Mouse (Mus musculus) G1E (cell line): Measurements from ENCODE around the gene Klhl36. TPM values are rescaled to one million over a fixed set of nuclear protein-coding genes. Genes with fewer than 3 reads are reported as not detected.
A peak's percentile ranks its signal among the peaks of the same experiment; 100 is the strongest.

Experiments
- ATAC-seq: 2 replicates; pipeline ENCODE4 v1.8.0; 2016; ENCODE audit warnings: mild to moderate bottlenecking; ENCODE audit not compliant: insufficient number of reproducible peaks, poor library complexity, low FRiP score, severe bottlenecking; ENCODE audit errors: extremely low read depth
- DNase-seq: peaks from one replicate; pipeline ENCODE4 v3.0.0; 2012; ENCODE audit warnings: low spot score
- H3K27me3 ChIP-seq: 2 replicates; pipeline ENCODE4 v1.6.1; 2012; ENCODE audit warnings: mild to moderate bottlenecking, low read length, inconsistent platforms; ENCODE audit not compliant: insufficient read depth
- H3K36me3 ChIP-seq: replicated peaks from 2 replicates; pipeline ENCODE3; 2012; ENCODE audit warnings: mild to moderate bottlenecking, inconsistent platforms
- H3K4me1 ChIP-seq: 2 replicates; pipeline ENCODE4 v1.6.1; 2012; ENCODE audit warnings: low read depth, low read length, inconsistent platforms, mixed read lengths; ENCODE audit not compliant: insufficient read depth
- H3K4me3 ChIP-seq: 2 replicates; pipeline ENCODE4 v1.5.1; 2012; ENCODE audit warnings: low read depth, mild to moderate bottlenecking, inconsistent platforms, low read length, moderate library complexity, mixed read lengths
- H3K9me3 ChIP-seq: replicated peaks from 2 replicates; pipeline ENCODE4 v1.6.1; 2012; ENCODE audit warnings: inconsistent platforms
- CTCF ChIP-seq: IDR thresholded peaks from 2 replicates; pipeline ENCODE4 v1.5.1; 2012; ENCODE audit warnings: low read depth, low read length, inconsistent platforms, mixed read lengths
- GATA1 ChIP-seq: IDR thresholded peaks from 2 replicates; pipeline ENCODE4 v1.6.1; 2012; ENCODE audit warnings: borderline replicate concordance, low read length, inconsistent platforms, mixed read lengths
- GATA2 ChIP-seq: IDR thresholded peaks from 2 replicates; pipeline ENCODE4 v1.6.1; 2012; ENCODE audit warnings: low read depth, low read length, inconsistent platforms, borderline replicate concordance
- POLR2AphosphoS5 ChIP-seq: IDR thresholded peaks from 2 replicates; pipeline ENCODE4 v1.6.1; 2012; ENCODE audit warnings: low read depth, low read length, inconsistent platforms; ENCODE audit not compliant: insufficient replicate concordance
- TAL1 ChIP-seq: conservative IDR thresholded peaks from 2 replicates; pipeline ENCODE4 v1.6.1; 2012; ENCODE audit warnings: low read depth, low read length, inconsistent platforms, mixed read lengths
- polyA plus RNA-seq: library from polyadenylated mRNA; stranded (reverse); fragments of >175 nt; gene quantifications from 2 replicates; pipeline ENCODE4 v1.2.3, GENCODE M21; 2012
- total RNA-seq, 2 experiments: library from RNA; stranded (forward) in 1 of 2; stranded (reverse) in 1 of 2; fragments of 200-1000 nt in 1 of 2; fragments of >200 nt in 1 of 2; fragmentation: Nextera tagmentation in 1 of 2; gene quantifications; 2 replicates each; pipeline ENCODE4 v1.2.3; 2014 to 2017

Klhl36 gene
- total RNA-seq (2014; fragmentation: Nextera tagmentation) (3.9 and 4.0 TPM in 2 replicates), total RNA-seq (2017) (8.7 and 9.6 TPM in 2 replicates), polyA plus RNA-seq (7.3 and 8.0 TPM in 2 replicates)

DNA sequence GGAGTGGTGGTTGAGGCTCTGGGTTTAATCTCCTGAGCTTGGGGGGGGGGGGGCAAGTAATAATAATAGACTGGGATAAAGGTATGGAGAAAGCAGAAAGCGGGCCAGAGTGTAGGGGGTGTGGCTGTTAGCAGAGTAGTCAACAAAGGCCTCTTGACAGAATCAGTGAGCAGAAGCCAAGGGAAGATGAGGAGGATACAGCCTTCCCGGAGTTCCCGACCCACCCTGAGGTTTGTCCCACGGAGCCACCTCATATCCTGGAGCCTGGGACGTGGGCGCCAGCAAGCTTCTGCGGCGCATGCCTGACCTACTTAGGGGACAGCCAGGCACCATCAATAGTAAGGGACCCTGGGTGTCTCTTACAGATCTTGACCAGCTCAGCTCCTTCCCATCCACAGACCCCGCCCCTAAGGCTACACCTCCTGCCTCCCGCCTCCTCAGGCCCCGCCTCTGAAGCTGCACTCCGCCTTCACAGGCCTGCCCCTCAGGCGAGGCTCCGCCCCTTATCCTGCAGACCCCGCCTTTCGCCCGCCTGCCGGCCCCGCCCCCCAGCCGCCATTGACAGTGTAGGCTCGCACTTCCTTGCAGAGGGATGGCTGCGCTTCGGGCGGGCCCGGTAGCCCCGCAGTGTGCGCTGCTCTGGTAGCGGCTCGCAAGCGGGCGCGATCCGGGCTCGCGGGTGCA is at the start of gene Klhl36:
Klhl36 (plus strand) TSS at position 561 of the 684 bp plus-strand sequence.
- DNase-seq (peak; percentile 93), ATAC-seq (peak; percentile 97)
- peaks cover 24% of the 10 kb centered on the region for H3K27me3 ChIP-seq
- peaks cover 14% of the 10 kb centered on the region for H3K36me3 ChIP-seq
- peaks cover 18% of the 10 kb centered on the region for H3K4me1 ChIP-seq
- no peak for TF ChIP-seq CTCF
- TF ChIP-seq GATA2, result no peak
- H3K4me3 ChIP-seq, result peak within 1 kb of the TSS; percentile 88
- no peaks in the 10 kb centered on the region for H3K9me3 ChIP-seq

DNA sequence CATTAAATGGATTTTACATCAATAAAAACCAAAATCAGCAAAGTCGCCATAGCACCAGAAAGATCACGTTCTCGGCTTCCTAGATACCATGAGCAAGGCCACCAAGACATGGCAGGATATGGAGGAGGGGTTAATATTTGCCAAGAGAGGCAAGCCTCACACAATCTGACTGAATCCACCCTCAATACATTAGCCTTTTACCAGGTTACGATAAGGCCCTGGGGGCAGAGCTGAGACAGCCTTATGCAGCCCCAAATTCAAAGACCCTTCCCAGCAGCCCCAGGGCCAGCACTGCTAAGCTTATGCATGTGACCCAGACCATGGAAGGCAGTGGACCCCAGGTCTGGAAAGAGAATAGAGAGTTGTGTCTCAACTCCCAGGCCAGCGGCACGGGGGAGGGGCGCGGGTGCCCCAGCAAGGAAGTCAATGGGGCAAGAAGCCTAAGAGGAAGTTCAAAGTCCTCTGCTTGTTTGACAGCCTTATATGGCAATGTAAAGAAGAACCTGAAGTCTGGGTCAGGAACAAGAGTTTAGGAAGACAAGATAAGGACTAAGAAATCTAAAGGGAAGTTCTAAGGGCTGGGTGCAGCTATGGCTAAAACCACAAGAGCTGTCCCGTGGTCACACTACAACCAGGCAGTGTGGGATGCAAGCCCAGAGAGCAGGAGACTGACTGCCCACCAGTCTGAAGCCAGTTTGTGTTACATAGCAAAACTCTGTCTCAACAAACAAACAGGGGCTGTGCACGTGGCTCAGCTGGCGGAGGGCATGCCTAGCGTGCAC is 49.2 kb upstream of the Klhl36 start:
- Histone ChIP-seq H3K27me3 (peaks cover 37% of the 10 kb centered on the region), H3K36me3 (no peaks in the 10 kb centered on the region), H3K4me3 (no peak overlapping the region), H3K9me3 (no peaks in the 10 kb centered on the region), H3K4me1 (peaks cover 18% of the 10 kb centered on the region)
- ATAC-seq (peak; percentile 75), DNase-seq (peak; percentile 33)
- TF ChIP-seq GATA2 (no peak), TAL1 (no peak), CTCF (no peak), POLR2AphosphoS5 (no peak)

DNA sequence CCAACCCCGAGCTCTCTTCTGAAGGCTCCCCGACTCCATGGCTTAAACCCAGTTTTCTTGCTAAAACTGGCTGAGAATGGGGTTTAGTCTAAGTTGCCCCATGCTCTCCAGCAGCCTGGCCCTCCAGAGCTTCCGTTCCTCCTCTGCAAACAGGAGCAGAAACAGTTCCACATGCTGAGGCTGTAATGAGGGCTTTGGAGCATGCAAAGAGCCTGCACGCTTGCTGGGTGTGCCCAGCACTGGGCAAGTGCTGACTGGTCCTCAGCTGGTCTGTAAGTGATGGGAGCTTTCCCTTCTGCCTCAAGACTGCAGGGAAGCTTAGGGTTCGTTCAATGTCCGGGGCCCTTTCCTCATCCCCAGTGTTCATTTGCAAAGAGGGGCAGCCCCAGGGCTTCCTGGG is 45.8 kb upstream of the Klhl36 start:
- Histone ChIP-seq H3K36me3 (no peaks in the 10 kb centered on the region), H3K27me3 (peaks cover 45% of the 10 kb centered on the region), H3K9me3 (no peaks in the 10 kb centered on the region), H3K4me3 (no peak overlapping the region), H3K4me1 (peaks cover 18% of the 10 kb centered on the region)
- DNase-seq, result no peak
- ATAC-seq, result no peak
- TF ChIP-seq GATA2 (no peak), TAL1 (no peak), CTCF (no peak), GATA1 (no peak), POLR2AphosphoS5 (no peak)

DNA sequence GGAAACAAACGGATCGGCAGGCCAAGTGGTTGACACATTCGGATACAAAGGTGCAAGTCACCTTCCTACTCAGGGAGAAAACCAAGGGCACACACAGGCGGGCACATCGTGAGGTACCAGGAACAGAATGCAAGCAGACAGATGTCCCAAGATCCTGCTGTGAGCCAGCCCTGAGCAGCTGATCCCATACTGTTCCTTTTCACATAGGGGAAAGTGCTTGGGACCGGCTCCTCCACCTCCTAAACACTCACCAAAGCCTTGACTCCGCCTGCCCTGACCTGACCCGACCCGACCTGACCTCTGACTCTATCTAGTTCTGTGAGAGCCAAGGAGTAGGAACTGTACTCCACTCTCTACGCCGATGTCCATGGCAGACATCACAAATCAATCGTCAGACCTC is 44.6 kb upstream of the Klhl36 start:
- DNase-seq (no peak), ATAC-seq (no peak)
- Histone ChIP-seq H3K4me3 (no peak overlapping the region), H3K4me1 (peaks cover 13% of the 10 kb centered on the region; the same call in 1 of the 2 replicates), H3K36me3 (no peaks in the 10 kb centered on the region), H3K27me3 (peaks cover 47% of the 10 kb centered on the region), H3K9me3 (no peaks in the 10 kb centered on the region)
- TF ChIP-seq TAL1 (no peak), GATA1 (no peak), POLR2AphosphoS5 (no peak)

DNA sequence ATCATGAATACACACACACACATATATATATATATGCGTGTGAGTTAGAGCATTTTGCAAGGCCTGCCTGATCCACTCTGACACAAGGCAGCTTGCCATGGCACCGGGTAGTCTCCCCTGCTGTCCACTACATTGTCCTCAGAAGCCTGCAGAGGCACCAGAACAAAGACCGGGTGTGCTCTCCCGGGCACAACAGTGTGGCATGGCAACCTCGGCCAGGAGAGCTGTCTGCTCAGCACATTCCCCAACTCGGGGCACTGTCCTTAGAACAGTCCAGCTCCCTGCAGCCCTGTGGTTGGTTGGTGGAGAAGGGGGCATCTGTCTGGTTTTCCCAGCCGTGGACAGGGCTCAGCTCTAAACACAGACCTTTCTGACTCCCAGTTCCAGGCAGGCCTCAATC is 42.8 kb upstream of the Klhl36 start:
- no peaks in the 10 kb centered on the region for H3K4me1 ChIP-seq
- H3K9me3 ChIP-seq, result no peaks in the 10 kb centered on the region
- H3K27me3 ChIP-seq, result peaks cover 51% of the 10 kb centered on the region
- ATAC-seq, result no peak
- DNase-seq, result no peak
- TF ChIP-seq TAL1 (no peak), GATA1 (no peak), CTCF (no peak), GATA2 (no peak), POLR2AphosphoS5 (no peak)
- H3K36me3 ChIP-seq, result no peaks in the 10 kb centered on the region
- no peak overlapping the region for H3K4me3 ChIP-seq

DNA sequence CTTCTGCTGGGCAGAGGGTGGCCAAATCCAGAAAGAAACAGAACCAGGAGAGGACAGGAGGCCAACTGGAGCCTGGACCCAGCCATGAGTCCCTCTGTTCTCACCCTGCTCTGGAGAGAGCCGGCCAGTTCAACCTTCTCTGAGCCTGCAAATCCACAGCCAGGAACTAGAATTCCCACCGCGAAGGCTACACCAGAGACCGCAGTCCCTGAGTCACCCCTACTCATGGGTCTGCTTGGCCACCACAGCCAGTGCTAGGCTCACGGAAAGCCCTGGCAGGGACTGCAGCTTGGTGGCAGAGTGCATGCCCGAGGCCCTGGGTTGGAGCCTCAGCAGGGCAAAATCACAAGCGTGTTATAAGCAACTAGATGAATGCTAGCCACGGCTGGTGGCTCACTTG is 42.1 kb upstream of the Klhl36 start:
- Histone ChIP-seq H3K36me3 (no peaks in the 10 kb centered on the region), H3K27me3 (peaks cover 53% of the 10 kb centered on the region), H3K4me1 (peaks cover 2% of the 10 kb centered on the region; the same call in 1 of the 2 replicates), H3K9me3 (no peaks in the 10 kb centered on the region), H3K4me3 (no peak overlapping the region)
- DNase-seq (no peak), ATAC-seq (no peak)
- TF ChIP-seq CTCF (no peak), GATA1 (no peak), TAL1 (no peak), POLR2AphosphoS5 (no peak), GATA2 (no peak)

DNA sequence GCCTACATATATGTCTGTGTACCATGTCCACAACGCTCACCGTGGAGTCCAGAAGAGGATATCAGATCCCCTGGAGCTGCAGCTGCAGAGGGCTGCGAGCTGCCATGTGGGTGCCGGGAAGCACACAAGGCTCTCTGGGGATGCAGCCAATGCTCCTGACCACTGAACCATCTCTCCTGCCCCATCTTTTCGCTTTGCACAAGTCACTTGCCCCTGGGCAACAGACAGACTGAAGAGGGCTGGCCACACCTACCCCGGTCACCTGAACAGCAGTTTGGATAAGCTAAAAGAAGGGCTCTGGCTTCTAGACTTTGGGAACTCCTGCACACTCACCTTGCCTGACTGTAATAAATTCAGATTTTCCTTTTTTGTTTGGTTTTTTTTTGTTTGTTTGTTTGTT is 40.4 kb upstream of the Klhl36 start:
- H3K4me3 ChIP-seq, result no peak overlapping the region
- ATAC-seq (no peak), DNase-seq (no peak)
- peaks cover 46% of the 10 kb centered on the region for H3K27me3 ChIP-seq
- H3K36me3 ChIP-seq, result no peaks in the 10 kb centered on the region
- H3K9me3 ChIP-seq, result no peaks in the 10 kb centered on the region
- peaks cover 15% of the 10 kb centered on the region for H3K4me1 ChIP-seq
- no peak for TF ChIP-seq GATA2
- TF ChIP-seq POLR2AphosphoS5, result no peak
- no peak for TF ChIP-seq GATA1
- TF ChIP-seq CTCF, result no peak
- no peak for TF ChIP-seq TAL1
